Mouse (Mus musculus): ENCODE measurements around the gene Dclk1.
A peak's percentile ranks its signal among the peaks of the same experiment; 100 is the strongest.

- TF ChIP-seq CTCF (IDR thresholded peaks at IDR 0.05) (peak; percentile 42), EP300 (IDR thresholded peaks at IDR 0.05; ENCODE audit: insufficient read depth, low read depth, low read length) (no peak), POLR2A (IDR thresholded peaks at IDR 0.05; ENCODE audit: insufficient read depth, low read depth, low read length) (no peak)
These were observed 325.3 kb downstream of the Dclk1 start for GRCm38 (mm10) chr3:55567476-55567875.

All from heart, adult 2 months (tissue).